Mouse (Mus musculus) cerebellum, adult 11 months (tissue): ENCODE measurements around the gene Fgf2.

Source experiments
- DNase-seq: peaks from one replicate; pipeline ENCODE4 v3.0.0; 2022

Fgf2 gene

DNA sequence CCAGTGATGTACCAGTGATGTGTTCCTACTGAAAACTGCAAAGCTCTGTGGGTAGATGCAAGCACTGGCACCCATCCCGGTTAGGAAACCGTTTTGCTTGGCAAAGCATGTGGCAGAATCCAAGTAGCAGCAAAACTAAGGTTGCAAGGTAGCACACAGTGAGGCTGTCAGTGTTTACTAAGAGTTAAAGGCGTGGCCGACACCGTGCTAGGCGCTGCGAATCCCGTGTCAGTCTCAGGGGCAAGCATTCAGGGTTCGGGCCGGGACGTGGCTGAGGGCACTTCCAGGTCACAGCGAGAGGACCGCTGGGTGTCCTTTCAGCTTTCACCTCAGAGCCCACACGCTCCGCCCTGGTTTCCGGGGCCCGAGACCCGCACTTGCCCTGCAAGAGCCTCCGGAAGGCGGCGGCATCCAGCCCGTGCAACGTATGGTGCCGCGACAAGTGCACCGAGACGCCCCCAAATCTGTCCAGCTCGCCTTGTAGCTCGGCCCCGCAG lies 70.9 kb downstream of the Fgf2 start:
- DNase-seq, result no peak

DNA sequence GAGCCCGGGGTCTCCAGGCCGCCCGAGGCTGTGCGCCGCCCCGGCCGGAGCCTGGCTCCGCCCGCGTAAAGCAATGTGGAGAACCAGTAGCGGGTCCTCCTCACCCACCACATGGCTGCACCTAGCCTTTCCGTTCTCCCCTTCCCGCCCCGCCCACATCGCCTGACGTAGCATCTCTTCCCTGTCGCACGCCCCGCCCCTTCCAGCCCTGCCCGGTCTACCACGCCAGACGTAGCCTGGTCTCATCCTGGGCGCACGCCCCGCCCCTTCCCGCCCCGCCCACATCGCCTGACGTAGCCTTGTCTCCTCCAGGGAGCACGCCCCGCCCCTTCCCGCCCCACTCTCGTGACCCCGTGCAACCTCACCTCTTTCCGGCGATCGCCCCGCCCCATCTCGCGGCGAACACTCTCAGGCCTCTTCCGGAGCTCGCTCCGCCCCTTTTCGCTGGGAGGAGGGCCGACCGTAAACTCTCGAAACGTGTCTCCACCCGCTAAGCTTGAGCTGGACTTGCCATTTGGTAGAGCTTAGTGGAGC lies 71.4 kb downstream of the Fgf2 start, which contains the start of gene Spata5:
Spata5 (plus strand) TSS at position 439 of the 534 bp plus-strand sequence.
- peak; percentile 98 for DNase-seq

- DNase-seq, result peak; percentile 86
Observed at GRCm38 (mm10) chr3:37420072-37420471, 71.9 kb downstream of the Fgf2 start, which contains the start of gene Nudt6. Gene Nudt6, minus strand, starts transcription at chr3:37420211.

GRCm38 (mm10) chr3:37420641-37421040 lies 72.5 kb downstream of the Fgf2 start:
- no peak for DNase-seq

GRCm38 (mm10) chr3:37421179-37421578 lies 73.0 kb downstream of the Fgf2 start:
- DNase-seq, result no peak

DNA sequence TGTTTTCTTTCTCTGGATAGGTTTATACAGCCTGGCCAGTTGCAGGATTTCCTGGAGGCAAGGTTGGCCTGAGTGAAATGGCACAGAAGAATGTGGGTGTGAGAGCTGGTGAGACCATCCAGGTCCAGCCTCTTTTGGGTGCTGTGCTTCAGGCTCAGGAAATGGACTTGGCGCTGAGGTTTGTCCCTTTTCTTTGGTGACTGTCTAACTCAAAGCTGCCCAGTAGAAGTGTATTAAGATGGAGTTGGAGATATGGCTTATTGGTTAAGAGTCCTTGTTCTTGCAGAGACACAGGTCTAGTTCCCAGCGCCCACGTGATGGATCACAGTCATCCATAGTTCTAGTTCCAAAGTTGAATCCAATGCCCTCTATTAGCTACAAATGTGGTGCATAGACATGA lies 77.9 kb downstream of the Fgf2 start:
- no peak for DNase-seq

DNA sequence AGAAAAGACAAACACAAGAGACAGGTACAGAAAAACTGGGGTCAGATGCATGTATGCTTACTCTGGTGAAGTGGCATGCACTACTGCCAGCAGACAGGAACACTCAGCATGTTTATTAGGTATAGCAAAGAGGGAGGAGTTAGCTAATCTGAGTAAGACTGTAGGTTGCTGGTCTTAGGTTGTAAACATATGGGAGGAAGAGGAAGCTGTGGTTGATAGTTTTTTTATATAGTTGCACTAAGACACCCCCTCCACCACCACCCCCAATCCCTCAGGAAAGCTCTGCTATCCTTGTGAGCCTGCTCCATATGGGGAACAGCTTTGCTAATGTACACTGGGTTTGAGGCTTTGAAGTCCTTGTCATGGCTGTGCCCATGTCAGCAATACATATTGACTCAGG lies 82.2 kb downstream of the Fgf2 start:
- no peak for DNase-seq

DNA sequence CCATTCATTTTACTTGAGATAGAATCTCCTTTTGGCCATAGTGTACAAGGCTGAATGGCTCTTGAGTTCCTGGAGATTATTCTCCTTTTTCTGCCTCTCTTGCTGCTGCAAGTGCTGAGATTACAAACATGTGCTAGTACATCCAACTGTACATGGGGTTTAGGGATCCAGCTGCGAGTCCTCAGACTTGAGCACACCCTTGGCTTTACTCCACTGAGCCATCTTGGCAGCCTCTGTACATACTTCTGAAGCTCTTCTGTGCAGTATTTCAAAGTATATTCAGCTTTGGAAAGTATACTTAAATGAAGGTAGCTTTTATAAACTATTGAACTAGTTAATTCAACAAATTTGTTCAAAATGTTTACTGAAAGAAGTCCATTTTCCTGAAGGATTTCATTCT lies 91.6 kb downstream of the Fgf2 start:
- DNase-seq, result no peak

GRCm38 (mm10) chr3:37443409-37443808 lies 95.3 kb downstream of the Fgf2 start:
- DNase-seq, result no peak

DNA sequence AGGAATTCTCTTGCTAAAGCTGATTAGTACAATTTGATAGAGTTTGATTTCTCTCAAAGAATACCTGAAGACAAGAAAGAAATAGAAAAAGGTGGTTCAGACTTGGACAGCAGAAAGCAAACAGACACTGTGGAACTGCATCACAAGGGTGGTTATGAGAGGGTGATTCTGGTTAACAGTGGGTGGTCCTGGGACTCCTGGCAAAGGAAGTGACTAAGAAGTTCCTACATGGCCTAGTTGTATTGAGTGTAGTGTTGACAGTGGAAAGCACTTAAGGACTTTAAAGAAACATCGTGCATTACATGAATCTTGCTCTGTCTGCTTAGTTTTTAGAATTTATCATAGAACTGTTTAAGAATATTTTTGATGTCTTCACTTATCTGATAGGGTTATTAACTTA lies 107.8 kb downstream of the Fgf2 start:
- DNase-seq, result no peak
